Mouse (Mus musculus): ENCODE results near the gene Olfr720.

- TF ChIP-seq CTCF (IDR thresholded peaks at IDR 0.05; ENCODE audit: extremely low read depth, insufficient read length, insufficient replicate concordance, low read depth, low read length) (no peak), POLR2A (IDR thresholded peaks at IDR 0.05; ENCODE audit: low read depth, low read length) (no peak)
Measured at GRCm38 (mm10) chr14:14186738-14187137, at the start of gene Olfr720.

Data from small intestine, adult 2 months (tissue).